Mouse (Mus musculus) kidney, postnatal 4 days (tissue): ENCODE results near the gene Tmem178.
"Not testable (repeated sequence)": the region's sequence is repeated elsewhere in the genome, so short reads cannot be mapped to it uniquely, and the experiment has no call there.

Experiments used
- DNase-seq, 2 experiments: peaks; one replicate each; pipeline ENCODE4 v3.0.0; 2021; ENCODE audit warnings: mixed read lengths in 2 of 2

Gene Tmem178

DNA sequence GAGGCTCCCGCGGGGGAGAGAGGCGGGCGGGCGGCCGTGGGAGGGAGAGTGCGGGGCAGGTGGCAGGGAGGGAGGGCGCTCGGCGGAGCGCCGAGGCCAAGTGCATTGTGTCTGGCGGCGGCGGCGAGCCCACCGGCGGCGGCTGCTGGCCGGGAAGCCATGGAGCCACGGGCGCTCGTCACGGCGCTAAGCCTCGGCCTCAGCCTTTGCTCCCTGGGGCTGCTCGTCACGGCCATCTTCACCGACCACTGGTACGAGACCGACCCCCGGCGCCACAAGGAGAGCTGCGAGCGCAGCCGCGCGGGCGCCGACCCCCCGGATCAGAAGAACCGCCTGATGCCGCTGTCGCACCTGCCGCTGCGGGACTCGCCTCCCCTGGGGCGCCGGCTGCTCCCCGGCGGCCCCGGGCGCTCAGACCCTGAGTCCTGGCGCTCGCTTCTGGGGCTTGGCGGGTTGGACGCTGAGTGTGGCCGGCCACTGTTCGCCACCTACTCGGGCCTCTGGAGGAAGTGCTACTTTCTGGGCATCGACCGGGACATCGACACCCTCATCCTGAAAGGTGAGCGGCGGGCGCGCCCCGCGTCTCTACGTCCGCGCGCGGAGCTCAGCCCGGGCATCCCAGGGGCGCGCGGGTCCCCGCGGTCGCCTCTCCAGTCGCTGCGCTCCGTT is at the start of gene Tmem178:
Gene Tmem178, plus strand, starts transcription at position 103 of the 669 bp plus-strand sequence.
- DNase-seq: peak; percentile 49 to 67

DNA sequence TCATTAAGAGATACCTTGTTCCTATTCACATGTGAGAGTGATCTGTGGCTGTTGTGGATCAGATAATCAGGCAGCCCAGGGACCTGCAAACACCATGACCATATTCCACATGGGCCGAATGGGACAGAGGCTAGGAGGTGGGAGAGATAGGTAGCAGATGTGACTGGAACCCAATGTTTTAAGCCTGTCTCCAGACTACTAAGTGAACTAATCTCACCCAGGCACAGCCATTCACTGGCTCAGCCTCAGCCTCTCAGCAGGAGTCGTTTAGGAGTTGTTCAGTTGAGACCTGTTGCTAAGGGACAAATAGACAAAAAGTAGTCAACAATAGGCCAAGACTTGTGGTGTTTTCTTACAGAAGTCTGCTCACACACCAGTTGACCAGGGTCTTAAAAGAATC is 48.0 kb upstream of the Tmem178 start:
- no peak for DNase-seq

DNA sequence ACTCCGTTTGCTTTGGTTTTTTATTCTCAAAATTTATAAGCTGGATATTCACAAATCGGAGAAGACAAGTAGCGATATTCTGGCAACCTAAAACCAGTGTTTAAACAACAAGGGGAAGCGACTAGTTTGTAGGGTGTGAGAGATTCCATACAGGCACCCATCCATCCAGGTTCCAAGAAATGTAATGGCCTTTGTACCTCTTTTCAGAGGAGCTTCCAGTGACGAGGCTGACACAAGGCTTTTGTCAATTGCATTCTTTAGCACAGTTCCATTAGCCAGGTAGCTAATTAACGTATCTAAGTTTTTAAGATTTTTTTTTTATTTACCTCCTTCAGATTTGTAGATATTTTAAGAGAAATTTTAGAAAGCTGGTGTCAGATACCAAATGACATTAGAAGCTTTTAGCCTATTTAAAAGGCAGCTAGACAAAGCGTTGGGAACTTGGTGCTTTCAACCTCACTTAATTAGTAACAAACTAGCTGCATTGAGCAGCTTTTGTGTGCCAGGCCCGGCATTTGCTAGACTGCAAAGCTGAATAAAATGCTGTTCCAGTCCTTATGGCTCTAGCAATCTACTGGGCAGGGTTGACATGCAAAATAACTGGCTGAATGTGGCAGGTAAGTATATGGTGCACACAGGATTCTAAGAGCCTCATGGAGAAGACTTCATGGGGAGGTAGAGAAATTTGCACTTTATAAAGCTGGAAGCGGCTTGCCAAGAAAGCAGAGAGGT is 46.6 kb upstream of the Tmem178 start:
- DNase-seq: no peak

DNA sequence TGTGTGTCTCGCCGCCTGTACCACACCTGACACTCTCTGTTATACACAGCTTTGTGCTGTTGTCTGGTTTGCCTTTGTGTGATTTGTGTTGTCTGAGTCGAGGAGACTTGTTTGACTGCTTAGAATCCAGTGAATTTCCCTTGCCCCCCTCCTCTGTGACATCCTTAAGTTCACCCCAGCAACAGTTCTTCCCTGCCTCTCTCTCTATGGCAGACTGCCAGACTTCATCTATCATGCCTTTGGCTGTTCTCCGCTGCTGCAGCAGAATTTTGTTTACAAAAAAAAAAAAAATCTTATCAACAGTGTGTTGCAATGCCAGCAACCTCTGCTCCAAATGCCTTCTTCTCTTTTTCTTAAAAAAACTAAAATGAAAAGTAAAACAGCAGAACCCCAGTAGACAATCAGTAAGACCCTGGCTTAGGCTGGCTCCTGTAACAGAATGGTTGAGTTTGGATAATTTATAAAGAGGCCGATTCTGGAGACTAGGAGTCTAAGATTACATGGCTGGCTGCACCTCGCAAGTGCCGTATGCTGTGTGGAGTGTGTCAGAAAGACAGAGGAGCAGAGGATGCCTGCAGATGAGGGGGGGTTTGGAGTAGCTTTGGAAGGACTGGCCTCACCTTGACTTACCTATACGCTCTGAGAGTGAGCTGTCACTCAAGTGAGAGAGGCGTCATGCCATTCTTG is 44.8 kb upstream of the Tmem178 start:
- peak; percentile 52 to 68 for DNase-seq

DNA sequence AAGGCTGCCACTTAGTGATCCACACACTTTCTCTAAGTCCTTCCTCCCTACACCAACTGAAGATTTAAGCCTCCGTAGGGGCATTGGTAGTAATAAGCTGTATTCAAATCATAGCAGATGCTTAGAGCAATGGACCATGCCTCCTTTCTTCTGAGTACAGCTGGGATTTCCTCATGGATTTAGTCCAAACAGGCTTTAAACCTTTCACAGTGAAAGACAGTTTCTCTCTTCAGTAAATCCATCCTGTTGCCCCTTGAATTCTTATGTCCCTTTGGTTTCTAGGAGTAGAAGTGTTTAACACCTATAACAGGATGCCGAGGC is 44.3 kb upstream of the Tmem178 start:
- DNase-seq: no peak

DNA sequence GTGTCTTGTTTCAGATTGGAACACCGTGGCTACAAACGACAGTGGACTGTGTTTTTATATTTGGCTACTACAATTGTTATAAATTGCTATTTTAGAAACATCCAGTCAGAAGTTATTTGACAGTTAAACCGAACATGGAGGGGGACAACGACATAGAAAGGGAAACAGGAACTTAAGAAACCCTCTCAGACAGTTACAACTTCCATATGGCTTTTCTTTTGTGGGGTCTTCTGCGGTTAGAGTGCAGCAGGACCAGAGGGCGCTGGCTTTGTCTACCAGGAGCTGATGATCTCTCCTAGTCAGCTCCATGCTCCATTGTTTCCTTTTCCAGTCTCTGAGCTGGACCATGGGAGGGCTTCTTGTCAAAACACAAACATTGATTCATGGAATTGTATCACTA is 42.5 kb upstream of the Tmem178 start:
- DNase-seq: no peak

DNA sequence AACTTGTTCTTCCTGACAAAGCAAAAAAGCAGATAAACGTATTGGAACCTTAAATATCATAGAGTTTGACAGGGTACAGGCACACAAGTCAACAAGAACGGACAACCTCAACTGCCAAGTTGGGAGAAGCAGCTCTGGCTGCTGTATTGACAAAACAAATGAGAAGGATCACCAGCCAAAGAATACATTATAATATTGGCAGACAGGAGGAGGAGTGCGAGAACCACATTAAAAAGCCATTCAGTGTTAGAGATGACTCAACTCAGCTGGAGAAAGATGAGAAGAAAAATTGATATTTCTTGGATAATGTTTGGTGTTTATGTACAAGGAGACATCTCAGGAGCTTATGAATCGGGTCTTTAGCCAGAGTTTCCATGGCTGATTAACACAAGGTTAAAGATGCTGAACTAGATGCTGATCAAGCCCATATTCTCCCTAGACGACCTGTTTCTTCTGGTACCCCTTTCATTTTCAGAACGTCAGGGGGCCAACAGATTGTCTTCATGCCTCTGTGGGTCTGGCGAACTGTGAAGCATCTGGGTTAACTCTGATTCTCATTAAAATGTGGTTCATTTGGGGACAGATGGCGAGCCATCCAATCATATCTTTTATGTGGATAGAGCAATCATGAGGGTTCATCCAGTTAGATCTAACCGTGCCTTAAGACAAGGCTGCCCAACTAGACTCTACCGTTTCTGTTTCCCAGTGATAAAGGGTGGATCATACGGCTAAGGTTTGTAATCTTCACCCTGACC is 41.1 kb upstream of the Tmem178 start:
- no peak for DNase-seq

DNA sequence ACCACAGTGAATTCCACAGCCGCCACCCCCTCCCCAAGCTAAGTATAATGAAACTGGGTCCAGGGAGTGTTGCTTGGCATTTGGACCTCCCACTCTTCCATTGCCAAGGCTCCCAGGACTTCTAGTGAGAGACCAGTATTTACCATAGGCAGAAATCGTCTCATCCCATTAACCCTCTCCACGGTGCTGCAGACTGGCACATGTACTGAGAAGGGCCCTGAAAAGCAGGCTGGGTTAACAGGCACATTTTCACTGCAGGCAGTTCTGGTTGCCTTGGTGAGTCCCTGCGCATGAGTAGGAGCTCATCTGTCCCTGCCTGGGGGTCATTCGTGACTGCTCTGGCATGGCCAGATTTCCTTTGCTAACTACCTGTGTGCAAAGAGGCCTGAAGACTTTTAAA is 40.4 kb upstream of the Tmem178 start:
- DNase-seq: peak; percentile 51 to 64

DNA sequence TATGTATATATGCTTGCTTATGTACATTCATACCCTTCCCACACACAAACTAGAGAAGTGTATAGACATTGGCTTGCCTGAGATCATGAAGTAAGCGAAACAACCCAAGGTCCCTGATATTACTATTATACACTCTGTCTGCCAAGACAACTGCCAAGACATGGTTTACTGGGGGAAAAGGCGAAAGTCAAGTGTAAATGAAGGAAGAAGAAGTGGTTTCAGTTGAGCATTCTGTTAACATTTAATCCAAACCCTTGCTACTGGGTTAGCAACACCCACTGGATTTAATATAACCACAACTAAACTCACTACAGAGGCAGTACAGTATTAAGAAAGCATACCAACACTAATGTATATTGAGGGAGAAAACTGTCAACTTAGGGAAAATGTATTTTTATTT is 28.8 kb upstream of the Tmem178 start:
- DNase-seq: no peak

DNA sequence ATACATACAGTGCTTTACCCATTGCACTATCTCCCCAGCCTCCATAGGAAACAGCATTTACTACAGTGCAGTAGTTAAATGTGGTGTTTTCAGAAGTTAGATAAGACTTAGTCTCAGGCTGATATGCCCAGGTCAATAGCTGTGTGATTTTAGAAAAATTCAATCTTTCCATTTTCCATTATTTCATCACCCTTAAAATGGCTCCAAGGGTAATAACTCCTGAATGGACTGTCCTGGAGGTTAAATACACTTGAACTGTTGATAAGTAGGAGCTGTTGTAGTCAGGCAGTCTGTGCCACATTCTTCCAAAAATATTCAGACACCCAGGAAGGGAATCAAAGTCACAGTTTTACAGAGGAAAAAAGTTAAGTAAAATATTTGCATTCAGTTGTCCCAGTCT is 25.2 kb upstream of the Tmem178 start:
- no peak for DNase-seq

DNA sequence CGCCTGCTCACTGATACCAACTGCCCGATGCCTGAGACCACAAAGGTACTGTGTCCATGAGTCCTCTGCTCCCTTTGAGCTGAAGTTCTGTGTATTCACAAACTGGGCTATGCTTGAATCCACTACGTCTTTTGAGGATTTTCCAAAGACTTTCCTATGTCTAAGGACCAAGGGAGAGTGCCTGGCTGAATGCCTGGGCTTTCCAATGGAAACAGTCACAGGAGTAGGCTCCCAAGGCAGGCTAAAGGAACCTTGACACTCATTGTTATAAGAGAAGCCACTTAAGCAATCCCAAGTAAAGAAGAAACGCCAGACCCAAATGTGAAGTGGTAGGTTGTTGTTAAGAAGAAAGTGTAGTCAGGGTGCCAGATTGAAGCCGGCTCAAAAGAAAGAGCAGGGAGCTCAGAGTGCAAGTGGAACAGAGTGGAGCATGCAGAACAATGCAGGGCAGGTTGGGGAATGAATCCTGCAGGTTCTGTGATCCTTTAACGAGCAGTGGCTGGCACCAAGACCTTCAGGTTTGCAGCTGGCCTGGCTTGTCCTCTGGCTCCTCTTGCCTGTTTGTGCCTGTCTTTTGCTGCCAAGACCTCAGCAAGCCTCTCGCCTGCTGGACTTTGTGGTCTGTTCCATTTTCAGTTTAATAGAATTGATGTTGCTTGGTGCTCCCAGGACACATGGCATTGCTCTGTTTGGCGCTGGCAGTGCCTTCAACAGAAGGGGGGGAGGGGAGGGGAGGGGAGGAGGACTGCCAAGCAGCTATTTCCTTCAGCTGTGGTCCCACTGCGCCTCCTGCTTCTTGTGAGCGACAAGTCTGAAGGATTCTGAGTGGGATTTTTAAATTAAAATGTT is 22.9 kb upstream of the Tmem178 start:
- DNase-seq: no peak

DNA sequence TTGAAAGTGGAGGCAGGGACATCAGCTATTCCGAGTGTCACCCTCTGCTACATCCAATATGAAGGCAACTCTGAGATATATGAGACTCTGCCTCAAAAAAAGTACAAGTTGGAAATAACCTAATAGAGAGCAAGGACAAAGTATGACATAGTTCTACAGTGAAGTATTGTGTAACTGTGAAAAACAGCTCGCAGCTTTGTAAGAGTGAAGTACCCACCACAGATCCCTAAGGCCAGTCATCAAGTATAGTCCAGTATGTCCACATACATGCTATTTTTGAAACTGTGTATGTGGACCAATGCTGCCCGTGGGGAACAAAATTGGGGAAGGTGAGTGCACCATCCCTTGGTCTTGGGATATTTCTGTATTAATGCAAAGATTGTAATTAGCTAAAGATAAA is 18.9 kb upstream of the Tmem178 start:
- DNase-seq: no peak

DNA sequence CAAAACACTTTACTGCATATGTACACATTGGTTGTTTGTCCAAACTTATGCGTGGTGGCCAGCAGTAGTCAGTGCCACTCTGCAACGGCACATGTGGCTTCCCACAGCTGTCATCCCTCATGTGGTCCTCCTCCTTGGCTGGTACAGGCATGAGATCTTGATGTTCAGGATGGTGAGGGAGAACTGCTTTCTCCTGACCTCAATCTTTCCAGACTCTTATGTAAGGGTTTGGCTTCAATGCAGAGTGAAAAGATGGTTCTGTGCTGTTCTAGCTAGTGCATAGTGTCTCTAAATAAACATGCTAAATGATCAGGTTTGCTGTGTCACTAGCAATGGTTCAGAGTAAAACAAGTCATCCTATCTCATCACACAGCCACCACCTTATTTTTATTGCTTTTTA is 17.3 kb upstream of the Tmem178 start:
- no peak for DNase-seq

DNA sequence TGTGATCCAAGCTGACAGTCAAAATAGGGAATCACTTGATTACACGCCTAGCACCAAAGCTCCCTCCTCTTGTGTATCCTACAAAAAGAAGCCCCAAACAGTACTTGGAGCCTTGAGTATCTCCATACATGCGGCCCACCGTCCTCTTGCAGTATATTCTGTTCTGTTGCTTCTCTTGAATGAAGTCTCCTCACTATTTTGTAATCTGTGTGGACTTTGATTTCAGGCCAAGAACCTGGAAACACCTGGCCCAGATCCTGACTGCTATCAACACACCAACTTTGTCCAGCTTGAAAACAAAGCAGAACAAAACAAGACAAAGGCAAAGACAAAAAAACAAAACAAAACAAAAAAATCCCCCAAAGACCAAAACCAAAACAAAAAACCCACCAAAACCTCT is 11.7 kb upstream of the Tmem178 start:
- no peak for DNase-seq

DNA sequence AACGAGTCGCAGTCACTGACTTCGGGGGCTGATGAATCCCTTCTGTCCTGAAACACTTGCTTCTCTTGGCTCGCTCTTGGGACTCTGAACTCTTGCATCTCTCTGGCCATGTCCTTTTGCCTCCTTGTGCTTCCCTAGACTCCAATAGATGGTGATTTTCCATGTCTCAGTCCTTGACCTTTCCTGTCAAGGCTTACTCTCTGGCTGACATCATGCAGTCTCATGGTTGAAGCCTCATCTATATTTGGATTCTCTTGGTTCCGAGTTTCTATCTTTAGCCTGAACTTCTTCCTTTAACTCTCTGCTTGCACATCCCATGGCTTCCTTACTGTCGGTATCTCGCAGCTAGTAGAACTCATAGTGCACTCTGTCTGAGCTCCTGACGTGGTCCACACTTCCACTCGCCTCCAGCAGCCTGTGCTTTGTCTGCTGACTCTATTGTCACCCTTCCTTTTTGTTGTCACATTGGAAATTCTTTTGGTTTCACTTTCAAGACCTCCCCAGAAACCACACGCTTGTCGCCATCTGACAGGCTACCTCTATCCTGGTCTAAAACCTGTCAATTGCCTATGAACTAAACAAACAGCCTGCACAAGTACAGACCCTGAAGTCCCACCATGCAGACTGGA is 10.9 kb upstream of the Tmem178 start:
- DNase-seq: no peak

DNA sequence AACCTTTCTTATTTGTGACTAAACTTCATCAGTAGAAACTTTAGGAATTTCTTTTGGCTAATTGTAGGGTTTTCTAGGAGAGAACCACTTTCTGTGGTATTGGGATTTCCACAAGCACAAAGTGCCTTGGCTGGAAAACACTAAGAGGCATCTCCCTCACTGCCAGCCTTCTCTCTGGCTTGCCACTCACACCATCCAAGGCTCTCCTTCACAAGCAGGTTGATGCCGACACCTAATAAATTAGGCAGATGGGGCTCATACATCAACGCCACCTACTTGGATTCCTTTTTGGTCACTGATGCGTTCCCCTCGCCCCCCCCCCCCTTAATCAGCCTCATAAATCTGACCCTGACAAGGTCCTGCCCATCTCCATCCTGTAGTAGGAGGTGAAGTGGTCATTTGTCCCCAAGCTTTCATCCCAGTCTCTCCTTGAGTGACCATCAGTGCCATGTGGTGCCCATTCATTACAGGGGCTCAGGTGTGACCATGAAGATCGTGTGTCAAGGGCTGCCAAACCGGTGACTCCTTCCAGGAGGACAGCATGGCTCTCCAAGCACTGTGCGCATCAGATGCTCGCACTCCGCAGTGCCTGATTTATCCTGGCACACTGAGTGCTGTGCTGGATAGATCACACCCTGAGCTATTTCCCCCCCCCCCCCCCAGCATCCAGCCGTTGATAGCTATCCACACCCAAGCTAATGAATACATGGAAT is 8.5 kb upstream of the Tmem178 start:
- no peak for DNase-seq

DNA sequence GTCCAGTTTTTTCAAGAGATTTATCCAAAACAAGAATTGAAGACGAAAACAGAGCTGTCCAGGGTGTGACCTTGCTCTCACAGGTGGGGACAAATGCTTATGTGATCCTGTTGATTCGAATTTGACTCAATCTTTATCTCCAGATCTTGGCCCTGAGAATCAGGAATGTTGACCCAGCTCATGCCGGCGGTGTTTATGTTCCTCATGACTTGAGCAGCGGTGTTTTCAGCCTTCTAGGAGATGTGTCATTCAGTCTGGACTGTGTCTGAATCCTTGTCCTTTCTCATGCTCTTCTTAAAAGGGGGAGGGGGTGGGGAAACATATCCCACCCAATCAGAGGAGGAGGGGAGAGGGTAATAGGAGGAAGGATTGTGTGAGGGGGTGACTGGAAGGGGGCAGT is 7.9 kb upstream of the Tmem178 start:
- DNase-seq: no peak

DNA sequence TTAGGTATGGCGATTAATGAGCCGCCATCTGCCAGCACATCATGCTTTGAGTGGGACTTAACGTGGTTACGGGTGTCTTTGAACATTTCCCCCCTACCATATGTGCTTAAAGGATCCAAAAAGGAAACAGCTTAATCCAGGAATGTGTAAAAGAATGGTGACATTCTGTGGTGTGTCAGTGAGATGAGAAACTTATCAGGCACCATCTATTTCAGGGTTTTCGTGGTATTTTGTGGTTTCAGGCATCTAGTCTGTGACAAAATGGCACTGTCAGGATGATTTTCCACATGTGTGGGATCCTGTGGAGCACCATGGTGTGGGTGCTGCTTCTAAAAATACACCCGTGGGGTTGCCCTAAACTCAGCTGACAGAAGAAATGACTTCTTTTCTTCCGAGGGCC is 4.6 kb upstream of the Tmem178 start:
- no peak for DNase-seq

DNA sequence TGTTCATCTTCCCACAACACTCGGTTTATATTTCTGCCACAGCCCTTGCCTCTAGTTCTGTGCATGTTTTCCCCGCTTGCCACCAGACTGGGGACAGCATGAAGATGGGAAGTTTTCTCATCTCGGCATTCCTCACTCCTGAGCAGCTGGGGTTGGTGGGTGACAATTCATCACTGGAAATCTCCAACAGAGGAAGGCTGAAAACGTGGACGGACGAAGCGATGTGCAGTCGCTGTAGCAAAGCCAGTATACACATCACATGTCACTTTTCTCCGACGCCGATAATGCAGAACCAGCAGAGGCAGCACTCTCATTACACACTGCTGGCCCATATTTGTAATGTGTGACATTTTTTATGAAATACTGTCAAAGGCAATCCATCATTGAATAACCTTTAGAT is 2.6 kb upstream of the Tmem178 start:
- DNase-seq: no peak

DNA sequence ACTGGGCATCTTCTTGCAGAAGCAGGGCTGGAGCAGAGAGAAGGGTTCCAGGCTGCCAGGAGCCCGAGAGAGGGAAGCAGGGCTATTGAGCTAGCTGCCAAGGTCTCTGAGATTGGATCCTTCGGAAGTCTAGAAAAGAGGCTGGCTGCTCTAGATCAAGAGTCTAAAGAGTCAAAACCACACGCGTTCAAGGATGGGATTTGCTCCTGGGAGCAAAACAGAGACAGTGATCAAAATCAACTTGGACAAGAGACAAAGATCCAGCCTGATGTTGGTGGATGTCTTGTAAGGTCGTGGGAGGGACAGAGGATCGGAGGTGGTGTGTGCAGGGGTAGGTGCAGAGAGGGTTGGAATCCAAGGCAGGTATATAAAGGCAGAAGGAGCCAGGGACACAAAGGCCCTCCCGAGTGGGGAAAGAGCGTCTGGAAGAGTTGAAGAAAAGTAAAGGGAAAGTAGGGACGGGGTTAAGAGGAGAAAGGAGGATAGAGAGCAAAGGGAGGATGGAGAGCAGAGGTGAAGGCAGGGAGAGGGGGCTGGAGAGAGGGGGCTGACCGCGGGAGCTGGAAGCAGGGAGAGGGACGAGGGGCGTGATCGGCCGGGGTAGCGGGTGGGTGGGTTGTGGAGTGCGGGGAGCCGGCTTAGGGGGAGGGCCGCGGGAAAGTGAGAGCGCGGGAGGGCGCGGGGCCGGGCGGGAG is 450 bp upstream of the Tmem178 start:
- no peak for DNase-seq

DNA sequence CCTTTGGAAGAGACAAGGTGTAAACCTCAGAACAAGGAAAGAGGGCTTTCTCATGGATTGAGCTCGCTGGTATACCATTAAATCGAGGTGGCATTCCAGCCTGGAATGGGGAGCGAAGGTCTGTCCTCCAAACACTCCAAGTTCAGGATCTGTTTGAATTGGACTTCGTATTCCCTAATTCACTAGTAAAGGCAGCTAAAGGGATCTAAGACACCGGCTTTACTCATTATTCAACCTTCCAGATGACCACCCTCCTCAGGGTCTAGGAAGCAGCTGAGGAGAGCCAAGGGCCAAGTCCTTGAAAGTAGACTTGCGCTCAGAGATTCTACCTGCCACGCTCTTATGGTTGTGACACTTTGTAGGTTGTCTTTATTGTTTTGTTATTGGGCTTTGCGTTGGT is 1.1 kb downstream of the Tmem178 start:
- not testable (repeated sequence) for DNase-seq
